Mouse (Mus musculus): ENCODE results near the gene Zfand3.

Gene Zfand3

GRCm38 (mm10) chr17:30236611-30237010 is 232.1 kb downstream of the Zfand3 start:
- DNase-seq: no peak

- no peak for DNase-seq
Observed at GRCm38 (mm10) chr17:30237600-30237999, 233.1 kb downstream of the Zfand3 start.

GRCm38 (mm10) chr17:30239458-30239857 is 234.9 kb downstream of the Zfand3 start:
- no peak for DNase-seq

DNA sequence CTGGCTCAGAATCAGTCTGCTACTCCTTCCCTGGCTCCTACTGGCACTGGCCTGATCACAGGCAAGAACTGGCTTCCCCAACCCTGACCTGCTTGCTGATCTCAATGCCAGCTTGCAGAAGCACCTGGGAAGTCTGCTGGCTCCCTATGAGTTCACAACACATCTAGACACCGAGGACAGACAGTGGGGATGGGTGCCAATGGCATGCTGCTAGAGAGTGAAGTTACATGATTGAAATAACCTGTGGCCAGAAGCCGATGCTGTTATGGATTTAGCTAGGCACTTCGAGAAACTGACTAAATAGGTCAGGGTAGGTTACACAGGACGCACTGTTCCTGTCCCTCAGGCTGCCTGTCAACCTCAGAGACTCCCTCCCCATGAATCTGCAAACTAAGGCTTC is 236.1 kb downstream of the Zfand3 start:
- DNase-seq: no peak

DNA sequence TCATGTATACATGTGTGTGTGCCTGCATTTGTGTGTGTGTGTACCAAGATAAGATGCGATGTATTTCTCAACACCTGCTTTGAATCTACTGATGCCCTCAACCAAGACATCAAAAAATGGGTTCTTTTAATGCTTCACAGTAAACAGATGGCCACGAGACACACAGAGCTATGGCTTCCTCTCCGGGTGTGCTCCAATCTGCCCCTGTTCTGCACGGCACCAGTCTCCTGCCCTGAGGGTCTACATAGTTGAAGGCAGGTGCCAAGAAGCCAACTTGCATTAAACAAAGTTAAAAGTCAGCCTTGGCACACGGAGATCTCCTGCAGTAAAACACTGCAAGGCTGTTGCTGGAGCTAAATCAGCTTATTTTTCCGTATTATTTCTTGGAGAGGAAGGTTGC is 236.5 kb downstream of the Zfand3 start:
- DNase-seq: no peak

DNA sequence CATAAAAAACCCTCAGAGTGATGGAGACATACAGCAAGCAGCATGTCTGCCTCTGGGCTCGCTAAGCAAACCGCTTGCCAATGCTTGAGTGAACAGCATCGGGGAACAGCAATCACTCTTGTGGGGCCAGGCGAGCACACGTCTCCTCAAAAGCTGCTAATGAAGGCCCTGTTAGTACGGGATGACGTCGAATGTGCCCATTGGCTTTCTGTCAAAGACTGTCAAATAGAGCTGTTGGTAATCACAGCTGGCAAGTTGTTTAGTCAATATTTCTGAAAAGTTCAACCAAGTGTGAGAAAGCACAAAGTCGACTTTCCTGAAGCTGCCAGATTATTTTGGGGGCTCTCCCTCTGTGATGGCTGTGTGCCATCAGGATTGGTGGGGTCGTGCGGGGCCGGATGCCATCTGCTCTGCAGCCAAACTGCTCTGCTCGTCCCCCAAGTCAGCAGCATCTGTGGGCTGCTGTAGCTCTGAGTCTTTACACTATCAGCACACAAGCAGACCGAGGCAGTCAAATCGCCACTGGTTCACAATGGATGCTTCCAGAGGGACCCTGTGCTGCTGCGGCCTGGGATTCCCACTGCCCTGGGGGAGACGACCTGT is 237.3 kb downstream of the Zfand3 start:
- no peak for DNase-seq

- DNase-seq: no peak
Observed at GRCm38 (mm10) chr17:30242647-30243046, 238.1 kb downstream of the Zfand3 start.

GRCm38 (mm10) chr17:30243540-30243939 is 239.0 kb downstream of the Zfand3 start:
- no peak for DNase-seq

DNA sequence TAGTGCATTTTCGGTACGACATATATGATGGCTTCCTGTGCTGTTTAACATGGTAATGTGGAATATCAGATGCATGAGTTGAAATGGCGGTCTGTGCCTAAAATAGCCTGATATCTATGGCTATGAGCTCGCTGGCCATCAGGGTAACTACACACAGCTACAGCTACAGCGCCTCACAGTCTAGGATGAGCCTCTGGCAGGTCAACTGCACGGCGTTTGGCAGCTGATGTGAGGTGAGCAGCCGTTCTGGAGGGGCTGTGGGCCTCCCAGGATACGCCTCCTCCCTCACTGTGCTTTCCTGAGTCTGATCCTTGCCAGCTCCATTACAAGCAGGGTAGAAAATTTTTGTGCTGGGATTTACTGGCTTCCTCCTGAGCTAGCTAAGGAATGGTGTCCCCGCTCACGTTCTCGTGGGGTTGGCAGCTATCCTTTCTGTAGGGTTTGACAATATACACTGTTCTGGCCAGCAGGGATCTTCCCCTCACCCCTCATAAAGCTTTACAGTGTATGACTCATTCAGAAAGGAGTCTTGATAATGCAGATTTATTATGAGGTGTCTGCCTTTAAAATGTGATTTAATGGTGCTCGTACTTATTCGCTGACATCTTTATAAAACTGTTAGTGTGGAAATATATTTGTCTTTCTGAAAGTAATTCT is 240.2 kb downstream of the Zfand3 start:
- no peak for DNase-seq

DNA sequence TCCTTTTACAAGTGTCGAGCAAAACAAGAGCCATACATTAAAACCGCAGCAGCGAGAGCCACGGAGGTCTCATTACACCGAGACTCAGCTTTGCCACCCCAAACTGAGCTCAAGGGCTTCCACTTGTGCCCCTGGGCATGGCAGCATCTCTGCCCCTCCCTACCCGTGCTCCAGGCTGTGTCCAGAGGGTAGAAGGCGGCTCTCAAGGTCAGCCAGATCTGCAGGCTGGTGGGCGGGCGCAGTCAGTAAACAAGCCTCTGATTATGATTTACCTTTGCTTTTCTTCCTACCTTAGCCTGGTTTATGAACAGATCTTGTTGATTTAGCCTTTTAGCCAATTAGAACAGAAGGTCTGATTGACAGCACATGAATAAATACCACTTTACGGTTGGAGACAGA is 240.8 kb downstream of the Zfand3 start:
- DNase-seq: no peak

DNA sequence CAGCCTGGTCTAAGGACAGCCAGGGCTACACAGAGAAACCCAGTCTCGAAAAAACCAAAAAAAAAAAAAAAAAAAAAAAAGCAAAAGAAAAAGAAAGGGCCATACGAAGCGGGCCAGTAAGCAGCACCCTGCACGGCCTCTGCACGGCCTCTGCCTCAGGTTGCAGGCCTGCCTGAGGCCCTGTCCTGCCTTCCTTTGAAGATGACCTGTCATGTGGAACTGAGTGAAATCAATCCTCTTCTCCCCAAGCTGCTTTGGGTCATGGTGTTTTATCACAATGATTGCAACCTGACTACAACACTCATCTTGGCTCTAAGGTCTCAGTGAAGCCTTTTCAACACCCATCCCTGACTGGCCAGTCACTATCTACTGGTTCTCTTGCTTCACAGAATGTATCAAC is 248.5 kb downstream of the Zfand3 start:
- DNase-seq: no peak

GRCm38 (mm10) chr17:30253924-30254323 is 249.4 kb downstream of the Zfand3 start:
- no peak for DNase-seq

DNA sequence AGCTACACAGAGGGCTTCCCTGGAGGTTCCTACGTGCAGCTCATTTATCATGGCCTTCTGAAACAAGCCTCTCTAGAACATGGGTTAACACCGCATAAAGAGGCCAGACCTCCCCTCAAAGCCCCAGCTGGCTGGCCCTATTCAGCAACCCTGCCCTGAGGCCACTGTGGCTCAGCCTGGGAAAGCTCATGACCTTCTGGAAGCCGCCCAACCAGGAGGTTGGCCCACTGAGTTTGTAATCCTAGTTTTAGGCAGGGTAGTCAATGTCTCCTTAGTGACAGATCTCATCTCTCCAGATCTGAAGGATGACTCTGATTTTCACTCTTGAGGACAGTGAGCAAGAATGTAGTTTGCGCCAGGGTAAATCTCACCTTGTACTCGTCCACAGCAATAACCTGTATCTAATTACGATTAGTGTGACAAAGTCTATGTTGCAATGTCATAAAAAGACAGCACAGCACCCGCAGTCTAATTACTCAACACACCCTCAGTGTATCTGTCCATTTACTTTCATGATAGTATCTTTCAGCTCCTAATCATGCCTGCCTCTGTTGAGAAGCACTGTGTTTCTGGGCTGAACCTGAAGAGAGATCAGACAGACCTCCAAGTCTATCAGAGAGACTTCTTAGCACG is 251.5 kb downstream of the Zfand3 start:
- DNase-seq: no peak

- DNase-seq: no peak
Observed at GRCm38 (mm10) chr17:30258480-30258879, 253.9 kb downstream of the Zfand3 start.

DNA sequence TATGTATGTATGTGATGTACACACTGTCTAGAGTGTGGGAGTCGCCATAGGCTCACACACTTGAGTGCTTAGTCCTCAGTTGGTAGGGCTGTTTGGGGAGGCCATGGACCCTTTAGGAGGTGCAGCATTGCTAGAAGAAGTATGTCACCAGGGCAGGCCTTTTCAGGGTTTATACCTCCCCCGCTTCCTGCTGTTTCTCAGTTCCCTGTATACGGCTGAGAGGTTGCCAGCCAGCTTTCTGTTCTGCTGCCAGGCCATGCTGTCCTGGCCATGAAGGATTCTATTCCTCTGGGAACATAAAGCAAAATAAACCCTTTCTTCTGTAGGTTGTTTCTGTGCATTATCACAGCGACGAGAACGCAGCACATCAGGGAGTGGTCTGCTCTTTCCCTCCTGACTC is 255.4 kb downstream of the Zfand3 start:
- DNase-seq: no peak

Measured in thymus, postnatal 36 days (tissue).